Mouse (Mus musculus) liver, adult 2 months (tissue): ENCODE data around the gene Gm11549. TPM values are rescaled to one million over a fixed set of nuclear protein-coding genes. Genes with fewer than 3 reads are reported as not detected.

ENCODE experiments used
- DNase-seq: peaks from one replicate; pipeline ENCODE4 v3.0.0-alpha.2; 2011; ENCODE audit warnings: low read depth, low spot score; ENCODE audit errors: extremely low read depth
- H3K27ac ChIP-seq: fragments of 200-500 bp; replicated peaks from 2 replicates; pipeline ENCODE4 v1.5.1; 2012; ENCODE audit warnings: low read depth, mild to moderate bottlenecking, control low read depth, inconsistent platforms, low read length; ENCODE audit not compliant: insufficient read depth
- H3K27me3 ChIP-seq: fragments of 200-500 bp; 2 replicates; pipeline ENCODE4 v1.6.1; 2012; ENCODE audit warnings: mild to moderate bottlenecking, moderate library complexity, low read length, inconsistent platforms; ENCODE audit not compliant: control insufficient read depth, insufficient read depth
- H3K36me3 ChIP-seq: fragments of 200-500 bp; 2 replicates; pipeline ENCODE4 v1.6.1; 2012; ENCODE audit warnings: low read length, inconsistent platforms; ENCODE audit not compliant: control insufficient read depth, insufficient read depth
- H3K4me1 ChIP-seq: fragments of 200-500 bp; 2 replicates; pipeline ENCODE4 v1.6.1; 2011; ENCODE audit warnings: low read length; ENCODE audit not compliant: control insufficient read depth, insufficient read depth
- H3K4me3 ChIP-seq: fragments of 200-500 bp; 2 replicates; pipeline ENCODE4 v1.5.1; 2011; ENCODE audit warnings: low read depth, mild to moderate bottlenecking, control low read depth, low read length, moderate library complexity; ENCODE audit not compliant: insufficient read depth
- H3K79me2 ChIP-seq: fragments of 200-500 bp; 2 replicates; pipeline ENCODE4 v1.6.1; 2012; ENCODE audit warnings: inconsistent platforms, mild to moderate bottlenecking, low read length, moderate library complexity; ENCODE audit not compliant: control insufficient read depth, insufficient read depth
- H3K9ac ChIP-seq: fragments of 200-500 bp; 2 replicates; pipeline ENCODE4 v1.6.1; 2012; ENCODE audit warnings: low read depth, mild to moderate bottlenecking, control low read depth, inconsistent platforms, low read length
- CTCF ChIP-seq: fragments of 200-500 bp; IDR thresholded peaks from 2 replicates; pipeline ENCODE4 v1.5.1; 2011; ENCODE audit warnings: low read depth, low read length, control low read depth
- POLR2A ChIP-seq: fragments of 200-500 bp; IDR thresholded peaks from 2 replicates; pipeline ENCODE4 v1.6.1; 2011; ENCODE audit warnings: low read length, control low read depth; ENCODE audit not compliant: insufficient read depth; ENCODE audit errors: extremely low read depth
- WGBS: fragments of 180-500 bp; shearing (Covaris S2); methylation state at CpG from one replicate; pipeline ENCODE4 v1.1.7; 2018; 5-methylcytosine and 5-hydroxymethylcytosine counted together
- polyA plus RNA-seq: library from polyadenylated mRNA; depleted of rRNA; stranded (reverse); fragments of >200 nt; gene quantifications from 2 replicates; pipeline ENCODE4 v1.2.3, GENCODE M21; 2012
- total RNA-seq: library from RNA; depleted of rRNA; stranded (reverse); fragments of >200 nt; gene quantifications from 2 replicates; pipeline ENCODE4 v1.2.3, GENCODE M21; 2014

Gene Gm11549
- total and polyA plus RNA-seq, 2 experiments: not detected

DNA sequence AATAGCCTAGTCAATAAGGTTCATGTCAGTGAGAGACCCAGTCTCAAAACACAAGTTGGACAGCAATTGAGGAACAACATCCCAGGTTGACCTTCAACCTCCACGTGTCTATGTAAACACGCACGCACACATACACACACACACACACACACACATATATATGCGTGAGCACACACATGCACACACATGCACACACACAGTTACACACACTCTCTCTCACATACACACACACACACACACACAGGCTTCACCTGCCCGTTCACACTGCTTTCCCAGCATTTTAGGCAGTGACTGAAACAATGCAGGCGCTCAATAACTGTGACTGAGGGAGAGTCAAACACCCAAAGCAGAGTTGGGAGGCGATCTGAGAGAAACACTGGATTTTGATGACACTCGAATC is 16.3 kb downstream of the Gm11549 start:
- 78% methylated on average over 8 of the region's 8 CpGs for WGBS
- no peak overlapping the region for H3K27ac ChIP-seq
- no peak overlapping the region for H3K9ac ChIP-seq
- H3K27me3 ChIP-seq: no peaks in the 10 kb centered on the region
- no peaks in the 10 kb centered on the region for H3K79me2 ChIP-seq
- no peak for DNase-seq
- TF ChIP-seq CTCF (no peak), POLR2A (no peak)
- H3K36me3 ChIP-seq: no peaks in the 10 kb centered on the region
- no peak overlapping the region for H3K4me3 ChIP-seq
- H3K4me1 ChIP-seq: no peaks in the 10 kb centered on the region

DNA sequence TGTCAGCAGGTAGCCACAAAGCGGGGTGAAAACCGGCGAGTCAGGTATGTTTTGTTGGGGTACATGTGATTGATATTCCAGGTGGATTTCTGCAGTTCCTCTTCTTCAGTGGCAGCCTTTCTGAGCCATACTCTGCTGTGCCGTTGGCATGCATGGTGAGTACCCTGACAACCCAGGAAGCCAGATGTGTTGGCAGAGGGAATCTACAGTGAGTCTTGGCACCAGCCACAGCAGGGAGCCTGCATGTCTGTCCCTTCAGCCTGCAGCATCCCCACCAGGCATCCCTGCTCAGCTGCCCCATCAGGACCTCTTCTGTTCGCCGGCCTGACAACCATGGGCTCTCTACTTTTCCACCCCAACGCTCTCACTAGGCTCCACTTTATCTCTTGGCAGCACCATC is 20.1 kb downstream of the Gm11549 start:
- Histone ChIP-seq H3K4me1 (no peaks in the 10 kb centered on the region), H3K4me3 (no peak overlapping the region), H3K27me3 (no peaks in the 10 kb centered on the region), H3K79me2 (no peaks in the 10 kb centered on the region), H3K36me3 (no peaks in the 10 kb centered on the region), H3K9ac (no peak overlapping the region), H3K27ac (no peak overlapping the region)
- DNase-seq: no peak
- 78% methylated on average over 7 of the region's 7 CpGs for WGBS
- TF ChIP-seq CTCF (no peak), POLR2A (no peak)

DNA sequence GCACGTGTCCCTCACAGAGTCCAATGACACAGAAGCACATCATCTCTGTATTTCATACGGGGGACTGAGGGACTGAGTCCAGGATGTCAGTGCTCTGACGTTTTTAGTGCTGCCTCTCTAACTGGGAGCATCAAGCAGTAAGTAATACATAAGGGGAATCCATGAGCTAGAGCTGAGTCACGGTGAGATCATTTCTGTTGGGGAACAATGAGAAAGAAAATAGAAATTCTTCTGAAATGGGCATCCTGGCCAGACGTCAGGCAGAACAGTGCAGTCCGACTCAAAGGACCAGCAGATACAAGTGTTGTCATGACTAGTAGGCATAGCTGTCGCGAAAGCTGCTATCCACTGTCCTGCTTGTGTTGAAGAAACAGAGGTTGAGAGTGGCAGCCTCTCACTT is 20.6 kb downstream of the Gm11549 start:
- no peak overlapping the region for H3K27ac ChIP-seq
- DNase-seq: no peak
- TF ChIP-seq CTCF (no peak), POLR2A (no peak)
- no peak overlapping the region for H3K4me3 ChIP-seq
- H3K36me3 ChIP-seq: no peaks in the 10 kb centered on the region
- no peaks in the 10 kb centered on the region for H3K27me3 ChIP-seq
- no peaks in the 10 kb centered on the region for H3K79me2 ChIP-seq
- no peaks in the 10 kb centered on the region for H3K4me1 ChIP-seq
- 81% methylated on average over 8 of the region's 8 CpGs for WGBS
- H3K9ac ChIP-seq: no peak overlapping the region

DNA sequence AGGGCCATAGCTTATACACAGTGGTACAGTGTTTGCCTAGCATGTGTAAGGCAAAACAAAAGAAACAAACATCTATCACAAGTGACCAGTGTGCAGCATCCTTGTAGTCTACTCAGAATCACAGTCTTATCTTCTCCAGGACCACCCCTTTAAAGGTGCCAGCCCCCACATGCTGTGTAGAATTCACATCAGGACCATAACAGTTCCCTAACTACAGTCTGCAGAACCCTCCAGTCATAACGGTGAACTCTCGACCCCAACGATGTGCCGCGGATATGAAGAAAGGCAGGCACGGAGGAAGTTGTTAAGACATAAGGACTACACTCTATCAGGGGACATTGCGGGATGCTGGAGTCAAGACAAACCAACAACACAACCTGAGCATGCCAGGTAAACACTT is 22.2 kb downstream of the Gm11549 start:
- TF ChIP-seq POLR2A (no peak), CTCF (no peak)
- Histone ChIP-seq H3K4me3 (no peak overlapping the region), H3K9ac (no peak overlapping the region), H3K27ac (no peak overlapping the region), H3K4me1 (no peaks in the 10 kb centered on the region; the same call in 1 of the 2 replicates), H3K36me3 (no peaks in the 10 kb centered on the region), H3K27me3 (no peaks in the 10 kb centered on the region), H3K79me2 (no peaks in the 10 kb centered on the region)
- no peak for DNase-seq
- 89% methylated on average over 7 of the region's 7 CpGs for WGBS

DNA sequence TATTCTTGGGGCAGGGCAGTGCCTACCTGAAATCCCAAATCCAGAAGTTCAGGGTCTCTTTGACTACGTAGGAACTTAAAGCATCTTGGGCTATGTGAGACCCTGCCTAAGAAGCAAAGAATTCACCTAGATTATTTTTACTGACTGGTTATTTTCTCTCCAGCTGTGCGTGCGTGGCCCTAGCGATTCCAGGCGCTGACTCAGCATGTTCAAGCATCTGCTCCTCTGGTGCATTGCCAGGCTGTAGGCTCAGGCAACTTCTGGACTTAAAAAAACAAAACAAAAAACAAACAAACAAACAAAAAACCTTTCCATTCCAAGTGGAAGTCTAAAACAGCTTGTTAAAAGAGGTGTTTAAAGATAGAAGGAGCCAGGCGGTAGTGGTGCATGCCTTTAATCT is 23.4 kb downstream of the Gm11549 start:
- H3K9ac ChIP-seq: no peak overlapping the region
- no peaks in the 10 kb centered on the region; the same call in 1 of the 2 replicates for H3K4me1 ChIP-seq
- H3K36me3 ChIP-seq: no peaks in the 10 kb centered on the region
- WGBS: 89% methylated on average over 6 of the region's 6 CpGs
- no peak overlapping the region for H3K4me3 ChIP-seq
- H3K27me3 ChIP-seq: no peaks in the 10 kb centered on the region
- no peak for DNase-seq
- no peaks in the 10 kb centered on the region for H3K79me2 ChIP-seq
- no peak overlapping the region for H3K27ac ChIP-seq
- TF ChIP-seq CTCF (no peak), POLR2A (no peak)

DNA sequence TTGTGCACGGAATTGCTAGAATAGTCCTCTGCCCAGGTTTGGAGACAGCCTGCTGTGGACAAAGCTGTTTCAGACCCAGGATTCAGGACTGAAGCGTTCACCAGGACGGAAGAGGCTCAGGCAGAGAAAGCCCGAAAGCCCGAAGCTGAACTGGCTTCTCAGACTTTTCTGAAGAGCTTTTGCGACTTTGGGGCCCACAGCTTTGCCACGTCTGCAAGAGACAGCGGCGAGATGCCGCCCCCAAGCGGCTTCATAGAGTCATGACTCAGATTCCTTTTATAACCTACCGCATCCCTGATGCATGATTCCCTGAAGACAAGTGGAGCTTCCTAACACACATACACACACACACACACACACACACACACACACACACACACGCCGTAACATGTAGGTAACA is 24.9 kb downstream of the Gm11549 start:
- Histone ChIP-seq H3K27me3 (no peaks in the 10 kb centered on the region), H3K4me1 (no peaks in the 10 kb centered on the region; the same call in 1 of the 2 replicates), H3K4me3 (no peak overlapping the region), H3K9ac (no peak overlapping the region), H3K36me3 (no peaks in the 10 kb centered on the region), H3K79me2 (no peaks in the 10 kb centered on the region), H3K27ac (no peak overlapping the region)
- WGBS: 16% methylated on average over 14 of the region's 14 CpGs
- DNase-seq: peak; percentile 44
- TF ChIP-seq CTCF: peak; percentile 86
- no peak for TF ChIP-seq POLR2A
